Mouse (Mus musculus) erythroid progenitor cell, adult 5-6 weeks (primary cell): ENCODE results near the gene Gsn. TPM values are rescaled to one million over a fixed set of nuclear protein-coding genes. Genes with fewer than 3 reads are reported as not detected.

Experiments
- ATAC-seq: replicated peaks from 2 replicates; pipeline ENCODE4 v1.8.0; 2016; ENCODE audit warnings: moderate number of reproducible peaks, mild to moderate bottlenecking, moderate TSS enrichment, inconsistent platforms; ENCODE audit not compliant: poor library complexity, low FRiP score, severe bottlenecking
- total RNA-seq, 2 experiments: library from RNA; stranded (forward) in 1 of 2; stranded (reverse) in 1 of 2; fragments of 150-400 nt in 1 of 2; fragments of 186-747, 209-891 nt in 1 of 2; gene quantifications; 2 replicates each; pipeline versions ENCODE4 v1.2.3 to v1.2.4; 2015 to 2017; ENCODE audit warnings: low replicate concordance in 2 of 2

Gene Gsn
- total RNA-seq, 2 experiments from 2014 or later, result 5.9 to 6.7 TPM

DNA sequence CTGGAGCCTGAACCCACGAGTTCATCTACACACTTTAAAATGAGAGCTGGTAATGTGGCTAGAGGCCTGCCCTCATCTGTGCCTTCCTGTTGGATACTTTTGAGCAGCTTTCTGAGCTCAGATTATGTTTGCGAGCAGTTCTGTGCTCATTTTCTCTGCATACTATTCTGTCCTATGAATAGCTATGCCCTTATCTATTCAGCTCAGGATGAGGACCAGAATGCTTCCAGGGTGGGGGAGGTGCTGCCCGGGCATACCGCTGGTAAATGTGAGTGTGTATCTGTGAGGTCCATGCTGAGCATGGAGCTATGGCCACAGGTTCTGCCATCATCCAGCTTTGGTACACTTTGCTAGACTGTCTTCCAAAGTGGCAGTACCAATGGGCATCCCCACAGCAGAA lies 61.4 kb downstream of the Gsn start:
- ATAC-seq, result peak; percentile 75

DNA sequence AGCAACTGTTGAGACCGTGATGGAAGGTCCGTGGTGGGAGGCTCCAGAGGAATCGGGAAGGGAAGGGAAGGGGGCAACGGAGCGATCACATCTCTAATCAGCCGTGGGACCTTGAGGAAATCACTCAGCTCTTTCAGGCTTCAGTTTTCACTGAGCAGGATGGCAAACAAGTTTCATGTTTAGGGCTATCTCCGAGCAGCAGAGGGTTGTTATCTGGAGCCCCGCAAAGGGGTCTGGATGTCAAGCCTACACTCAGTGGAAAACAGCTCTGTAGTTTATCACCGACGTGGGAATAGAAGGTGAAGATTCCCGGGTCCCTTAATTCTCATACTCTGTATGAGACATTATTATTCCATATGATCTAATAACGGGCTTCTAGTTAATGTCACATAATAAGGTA lies 62.2 kb downstream of the Gsn start:
- no peak for ATAC-seq

DNA sequence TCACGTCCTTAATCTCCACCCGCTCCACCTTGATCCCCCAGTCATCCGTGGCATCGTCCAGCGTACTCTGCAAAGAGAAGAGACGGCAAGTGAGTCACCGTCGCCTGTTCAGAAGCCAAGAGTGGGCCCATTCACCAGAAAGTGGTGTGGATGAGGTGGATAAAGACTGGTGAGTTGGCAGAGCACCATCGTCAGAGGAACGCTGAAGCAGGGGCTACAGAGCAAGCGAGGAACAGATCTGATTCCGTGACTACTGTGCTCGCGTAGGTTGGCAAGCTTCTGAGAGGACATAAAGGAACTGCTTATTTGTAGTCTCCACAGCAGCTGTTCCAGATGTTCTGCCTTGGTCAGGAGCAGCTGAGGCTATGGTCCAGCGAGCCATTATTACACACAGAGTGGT lies 64.2 kb downstream of the Gsn start:
- no peak for ATAC-seq

DNA sequence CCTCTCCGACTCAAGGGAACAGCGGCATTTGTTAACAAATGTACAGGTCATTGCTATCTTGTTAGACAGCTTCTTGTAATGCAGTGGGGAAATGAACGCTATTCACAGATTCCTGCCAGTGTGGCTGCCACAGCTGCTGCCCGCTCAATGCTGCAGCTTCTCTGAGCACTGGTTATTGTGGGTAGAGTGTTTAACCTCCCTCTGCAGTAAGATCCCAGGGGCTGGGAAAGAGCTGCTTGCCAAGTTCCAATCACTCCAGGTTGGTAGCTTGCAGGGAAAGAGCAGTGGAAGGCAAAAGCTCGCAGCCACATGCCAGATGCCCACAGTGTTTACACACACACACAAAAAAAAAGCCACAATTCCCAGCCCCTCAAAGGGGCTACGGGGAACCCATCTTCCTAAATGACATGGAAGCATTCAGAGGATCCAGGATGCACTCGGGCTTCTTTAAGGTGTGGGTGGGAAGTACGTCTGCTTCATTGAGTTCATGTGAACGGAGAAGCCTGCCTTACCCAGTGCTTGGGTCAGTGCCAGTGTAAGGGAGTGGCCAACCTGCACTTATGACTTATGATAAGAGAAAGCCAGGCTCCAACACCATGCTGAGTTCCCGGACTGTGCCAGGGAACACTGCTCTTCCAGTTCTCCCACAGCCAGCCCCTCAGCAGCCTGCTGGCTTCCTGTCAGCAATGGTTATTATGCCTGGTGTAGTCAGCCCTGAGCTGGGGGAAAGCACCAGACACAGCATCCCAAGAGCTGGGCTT lies 66.4 kb downstream of the Gsn start:
- peak; percentile 74 for ATAC-seq

DNA sequence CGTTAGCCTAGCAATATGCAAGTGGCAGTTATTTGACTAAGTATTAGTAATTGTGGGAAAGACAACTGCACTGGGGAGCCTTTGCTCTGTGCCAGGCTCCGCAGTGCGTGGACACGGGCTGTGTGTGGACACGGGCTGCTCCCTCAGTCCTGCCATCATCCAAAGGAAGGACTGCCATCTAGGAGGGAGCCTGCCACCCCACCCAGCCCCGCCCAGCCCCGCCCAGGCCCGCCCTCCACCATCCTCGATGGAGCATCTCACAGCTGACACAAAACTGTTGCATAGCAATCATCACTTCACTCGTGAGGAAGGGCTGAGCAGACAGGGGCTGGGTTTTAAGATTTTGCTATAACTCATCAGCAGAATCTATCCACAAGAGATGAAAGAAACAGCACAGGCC lies 69.8 kb downstream of the Gsn start:
- peak; percentile 41 for ATAC-seq

DNA sequence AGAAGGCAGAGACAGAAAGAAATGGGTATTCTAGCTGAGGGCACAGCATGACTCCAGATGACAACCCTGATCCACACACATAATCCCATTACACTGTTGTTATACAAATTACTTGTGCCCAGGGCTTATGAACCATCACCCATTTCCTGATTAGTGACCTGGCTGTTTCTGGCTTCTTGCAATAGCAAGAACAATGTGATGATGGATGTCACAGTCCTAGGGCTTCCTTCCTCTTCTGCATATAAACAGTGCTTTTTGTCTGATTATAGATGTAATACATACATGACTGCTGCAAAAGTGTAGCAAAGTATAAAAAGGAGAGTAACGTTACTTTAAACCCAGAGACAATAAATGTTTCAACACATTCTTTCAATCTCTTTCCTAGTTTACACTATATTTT lies 70.8 kb downstream of the Gsn start:
- ATAC-seq, result no peak

DNA sequence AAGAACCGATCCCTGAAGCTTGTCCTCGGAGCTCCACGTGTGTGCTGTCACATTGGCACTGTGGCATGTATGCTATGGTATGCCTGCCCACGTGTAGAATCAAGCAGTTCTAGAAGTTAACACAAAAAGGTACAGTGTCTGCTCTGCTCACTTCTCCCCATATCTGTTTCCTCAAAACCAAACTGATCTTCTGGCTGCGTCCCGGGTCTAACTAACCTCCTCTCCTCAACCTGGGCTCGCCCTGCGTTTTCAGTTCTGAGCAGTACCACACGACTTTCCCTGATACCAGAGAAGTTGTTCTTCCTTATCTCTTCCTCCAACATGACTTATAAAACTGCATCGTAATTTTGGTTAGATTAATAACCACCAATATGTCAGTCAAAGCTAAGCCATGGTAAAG lies 71.4 kb downstream of the Gsn start:
- peak; percentile 68 for ATAC-seq

DNA sequence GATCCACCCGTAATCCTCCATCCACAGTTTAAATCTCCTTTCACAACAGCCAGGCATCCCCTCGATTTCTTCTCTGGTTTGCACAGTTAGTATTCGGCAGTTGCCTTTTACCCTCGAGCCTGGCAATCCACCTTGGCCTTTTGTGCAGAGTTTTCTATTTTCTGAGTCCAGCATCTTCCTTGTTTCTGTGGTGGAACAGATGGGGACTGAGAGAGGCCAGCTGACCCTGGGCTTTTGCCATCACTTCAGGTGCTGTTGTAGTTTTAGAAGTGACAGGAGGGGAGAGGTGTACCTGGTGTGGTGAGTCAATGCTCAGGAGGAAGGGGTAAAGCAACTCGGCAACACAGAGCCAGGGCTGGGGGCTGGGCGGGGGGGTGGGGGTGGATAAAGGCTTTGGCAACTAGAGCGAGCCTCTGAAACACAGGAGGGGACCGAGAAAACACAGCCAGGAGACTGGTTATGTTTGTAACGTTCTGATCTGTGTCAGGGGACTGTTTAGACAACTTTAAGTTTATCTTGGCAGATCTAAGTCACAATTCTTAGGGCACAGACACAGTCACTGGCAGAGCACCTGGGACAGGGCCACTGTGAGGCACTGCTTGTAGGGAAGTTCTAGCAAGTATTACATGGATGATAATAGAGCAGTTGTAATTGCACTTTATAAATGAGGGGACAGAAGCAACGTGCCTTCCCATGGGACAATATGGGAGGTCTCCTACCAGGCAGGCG lies 72.0 kb downstream of the Gsn start:
- peak; percentile 11 for ATAC-seq

DNA sequence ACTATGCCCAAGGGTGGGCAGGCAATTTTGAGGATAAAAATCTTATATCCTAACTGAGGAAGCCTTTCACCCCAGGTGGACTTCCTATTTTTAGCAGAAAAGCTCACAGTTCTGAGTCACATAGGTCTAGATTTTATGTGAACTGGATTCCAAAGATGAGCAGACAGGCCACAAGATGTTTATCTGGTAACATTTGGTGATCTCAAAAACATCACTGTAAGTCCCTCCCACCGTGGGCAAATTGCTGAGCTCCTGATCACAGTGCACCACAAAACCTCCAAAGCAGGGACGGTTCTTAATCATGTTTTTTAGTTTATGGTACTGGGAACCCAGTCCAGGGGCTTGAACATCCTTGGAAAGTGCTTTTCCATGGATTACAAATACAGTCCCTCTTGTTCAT lies 72.9 kb downstream of the Gsn start:
- no peak for ATAC-seq

DNA sequence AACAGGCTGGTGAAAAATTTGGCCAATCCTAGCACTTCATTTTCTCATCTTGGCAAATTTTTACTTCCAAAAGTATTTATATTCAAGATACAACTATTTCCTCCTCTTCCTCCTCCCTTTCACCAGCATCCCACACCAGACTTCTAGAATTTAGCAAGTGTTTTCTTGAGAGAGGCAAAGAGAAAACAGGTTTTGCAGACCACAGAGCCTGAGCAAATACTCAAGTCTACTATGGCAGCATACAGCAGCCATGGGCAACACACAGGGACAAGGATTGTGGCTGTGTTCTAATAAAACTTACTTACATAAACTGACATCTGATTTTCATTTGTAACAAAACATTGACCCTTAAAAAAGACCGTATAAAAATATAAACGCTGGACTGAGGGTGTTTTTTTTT lies 75.0 kb downstream of the Gsn start:
- ATAC-seq, result no peak

DNA sequence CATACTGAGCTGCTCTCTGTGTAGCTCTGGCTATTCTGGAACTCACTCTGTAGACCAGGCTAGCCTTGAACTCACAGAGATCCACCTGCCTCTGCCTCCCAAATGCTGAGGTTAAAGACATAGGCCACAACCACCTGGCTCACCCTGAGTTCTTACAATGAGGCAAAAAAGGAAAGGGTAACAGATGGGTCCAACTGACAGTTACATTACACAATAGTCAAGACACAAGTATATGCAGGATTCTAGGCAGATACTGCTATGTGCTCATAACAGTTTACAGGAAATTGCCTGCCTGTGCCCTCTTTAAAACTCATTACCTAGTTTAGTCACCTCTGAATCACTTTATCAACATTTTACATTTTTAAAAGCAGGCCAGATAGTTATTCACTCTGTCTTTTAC lies 77.5 kb downstream of the Gsn start:
- ATAC-seq, result no peak

DNA sequence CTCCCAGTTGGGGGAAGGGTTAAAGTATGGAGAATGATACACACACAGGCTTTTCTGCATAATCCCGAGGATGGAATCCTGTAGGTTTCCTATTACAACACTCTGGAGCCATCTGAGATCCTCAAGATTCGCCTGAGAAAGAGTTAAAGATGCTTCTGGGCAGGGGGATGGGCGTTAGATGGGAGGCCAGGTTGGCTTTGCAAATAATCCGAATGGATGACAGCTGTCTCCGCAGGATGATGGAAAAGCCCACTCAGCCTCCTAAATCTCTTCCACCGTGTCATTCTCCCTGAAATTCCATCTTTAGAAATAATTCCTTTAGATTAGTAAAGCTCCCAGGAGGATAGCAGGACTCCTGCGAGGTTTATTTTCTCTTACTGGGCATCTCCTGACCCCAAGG lies 79.4 kb downstream of the Gsn start:
- ATAC-seq, result no peak

DNA sequence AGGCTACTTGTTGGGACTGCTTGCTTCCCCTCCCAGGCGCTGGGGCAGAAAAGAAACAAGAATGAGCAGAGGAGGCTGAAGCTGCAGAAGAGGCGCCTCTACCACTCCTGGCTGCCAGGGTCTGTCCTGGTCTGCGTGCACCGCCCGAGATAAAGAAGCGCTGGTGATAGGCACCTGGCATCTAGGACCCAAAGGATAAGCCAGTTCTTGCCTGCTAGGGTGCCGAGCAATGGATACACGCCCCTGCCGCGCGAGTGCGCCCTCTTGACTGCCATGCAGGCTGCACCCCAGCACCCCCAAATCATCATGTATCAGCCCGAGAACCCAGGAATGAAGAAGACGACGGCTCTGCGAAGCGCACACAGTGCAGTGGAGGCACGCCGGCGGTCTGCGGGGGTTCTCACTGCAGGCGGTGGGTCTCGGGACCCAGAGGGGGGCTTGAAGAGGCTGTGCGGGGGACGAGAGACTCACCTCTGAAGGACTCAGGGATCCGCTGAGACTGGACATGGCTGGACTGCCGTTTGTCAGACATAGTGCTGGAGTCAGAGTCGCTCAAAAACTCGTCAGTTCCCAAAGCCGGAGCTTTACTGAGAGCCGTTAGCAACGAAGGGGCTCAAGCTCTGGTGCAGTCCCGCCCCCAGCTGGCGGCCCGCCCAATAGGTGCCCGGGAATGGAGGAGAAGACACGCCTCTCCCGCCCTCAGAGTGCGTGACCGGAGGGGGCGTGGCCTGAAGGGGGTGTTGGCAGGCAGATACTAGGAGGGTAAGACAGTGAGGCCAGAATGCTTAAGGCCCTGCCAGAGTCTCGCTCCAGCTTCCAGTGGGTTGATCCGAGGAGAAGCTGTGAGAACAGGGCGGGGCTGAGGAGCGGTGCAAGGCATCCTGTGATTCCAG lies 80.5 kb downstream of the Gsn start, which contains the start of gene Stom:
TSS of gene Stom (minus strand) at position 589 of the 893 bp plus-strand sequence.
- peak; percentile 86 for ATAC-seq

DNA sequence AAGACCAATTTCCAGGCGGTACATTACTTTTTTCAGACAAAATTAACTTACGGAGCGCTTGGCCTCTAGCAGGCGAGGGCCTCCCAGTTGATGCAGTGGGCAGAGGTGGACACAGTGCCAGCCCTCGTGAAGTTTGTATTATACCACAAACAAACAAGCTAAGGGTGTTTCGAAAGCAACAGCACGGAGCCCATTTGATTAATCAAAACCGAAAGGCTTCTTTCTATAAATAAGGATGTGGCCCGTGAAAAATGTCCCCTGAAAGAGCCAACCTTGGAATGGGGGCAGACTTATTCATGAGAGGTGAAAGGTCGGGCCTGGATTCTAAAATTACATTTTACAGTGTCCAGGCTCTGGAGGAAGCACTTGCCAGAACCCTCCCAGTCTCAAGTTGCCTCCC lies 81.2 kb downstream of the Gsn start:
- no peak for ATAC-seq

DNA sequence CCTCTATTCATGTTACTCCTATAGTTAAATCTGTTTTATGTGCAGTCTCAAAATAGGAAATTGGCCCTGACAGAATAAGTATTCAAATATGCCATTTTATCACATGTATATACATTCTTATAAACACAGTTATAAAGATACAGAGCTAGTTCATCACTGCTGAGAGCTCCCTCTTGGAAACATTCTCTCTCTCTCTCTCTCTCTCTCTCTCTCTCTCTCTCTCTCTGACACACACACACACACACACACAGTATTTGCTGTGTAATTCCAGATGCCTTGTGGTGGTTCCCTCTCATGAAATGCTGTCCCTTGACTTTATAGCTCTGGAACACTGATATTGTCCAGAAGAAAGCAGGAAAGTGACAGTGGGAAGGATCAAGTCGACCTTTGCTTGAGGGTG lies 81.9 kb downstream of the Gsn start:
- no peak for ATAC-seq

DNA sequence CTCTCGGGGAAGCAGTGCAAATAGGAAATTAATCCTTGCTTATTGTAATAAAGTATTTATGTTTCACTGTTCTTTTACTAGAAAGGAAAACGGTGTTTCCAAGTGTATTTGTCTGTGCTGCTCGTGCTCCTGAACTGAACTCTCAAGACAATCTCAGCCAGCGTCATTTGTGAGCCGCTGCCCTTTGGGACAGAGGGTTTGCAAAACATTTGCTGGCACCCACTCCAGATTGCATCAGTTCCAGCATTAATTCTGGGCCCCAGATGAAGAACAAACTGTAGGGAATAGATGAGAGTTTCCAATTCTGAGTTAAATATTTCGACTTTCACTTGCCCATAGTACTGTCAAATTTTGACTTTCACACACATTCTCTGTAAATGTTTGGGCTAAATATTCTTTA lies 82.5 kb downstream of the Gsn start:
- ATAC-seq, result no peak

DNA sequence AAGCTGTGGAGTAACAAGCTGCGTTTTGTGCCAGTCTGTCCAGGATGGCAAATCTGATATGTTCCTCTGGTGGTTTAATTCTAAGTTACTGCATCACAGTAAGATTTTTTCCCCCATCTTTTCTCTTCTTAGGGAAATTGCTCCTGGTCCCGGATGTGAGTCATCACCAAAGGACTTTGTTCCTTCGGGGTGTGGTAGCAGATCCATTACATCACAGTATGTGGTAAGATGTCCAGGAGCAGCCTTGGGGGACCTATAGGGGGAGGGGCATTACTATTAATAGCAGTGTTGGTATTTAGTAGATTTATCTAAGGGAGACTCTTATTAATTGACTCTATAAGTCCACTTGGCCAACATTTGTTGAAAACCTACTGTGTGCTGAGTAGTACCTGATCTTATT lies 86.4 kb downstream of the Gsn start:
- no peak for ATAC-seq

DNA sequence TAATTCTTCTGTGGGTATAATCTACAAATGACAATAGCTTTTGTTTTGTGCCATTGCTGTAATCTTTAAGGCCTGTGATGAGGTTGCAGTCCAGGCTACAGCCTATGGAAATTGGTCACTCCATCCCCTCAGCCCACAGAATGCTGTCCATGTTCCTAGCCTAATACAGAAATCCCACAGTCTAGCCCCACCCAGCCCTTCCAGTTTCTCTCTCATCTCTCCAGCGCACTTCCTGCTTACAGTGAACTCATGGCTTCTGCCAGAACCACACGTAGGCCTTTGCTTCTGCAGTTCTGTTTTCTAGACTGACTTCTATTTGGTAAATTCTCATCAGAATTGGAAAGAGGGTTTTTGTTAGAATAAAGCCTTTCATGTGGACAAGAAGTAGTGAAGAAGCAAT lies 89.8 kb downstream of the Gsn start:
- no peak for ATAC-seq

DNA sequence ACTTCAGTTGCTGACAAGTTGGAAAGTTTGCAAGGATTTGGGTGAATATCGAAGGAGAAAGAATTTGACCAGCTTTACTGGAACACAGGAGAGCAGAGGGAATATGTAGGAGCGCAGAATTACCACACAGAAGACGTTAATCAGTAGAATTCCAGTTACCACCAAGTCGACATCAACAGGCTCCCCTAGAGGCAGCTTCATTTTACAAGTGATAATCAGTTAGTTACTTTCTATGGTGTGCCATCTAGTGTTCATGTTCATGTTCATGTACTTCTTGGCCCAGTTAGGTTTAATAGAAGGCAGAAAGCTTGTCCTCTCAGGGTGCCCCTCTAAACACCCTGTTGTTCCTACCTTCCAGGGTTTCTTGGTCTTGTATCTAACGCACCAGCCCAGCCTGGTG lies 93.0 kb downstream of the Gsn start:
- ATAC-seq, result peak; percentile 95
